Mouse (Mus musculus) liver, embryonic 14.5 days (tissue): Measurements from ENCODE around the gene Sf3a2.

Source experiments
- CTCF ChIP-seq: IDR thresholded peaks from 2 replicates; pipeline ENCODE4 v1.5.1; 2016; ENCODE audit warnings: antibody characterized with exemption, low read depth, control low read depth
- EP300 ChIP-seq: IDR thresholded peaks from 2 replicates; pipeline ENCODE4 v1.6.1; 2016; ENCODE audit warnings: antibody characterized with exemption, low read depth

DNA sequence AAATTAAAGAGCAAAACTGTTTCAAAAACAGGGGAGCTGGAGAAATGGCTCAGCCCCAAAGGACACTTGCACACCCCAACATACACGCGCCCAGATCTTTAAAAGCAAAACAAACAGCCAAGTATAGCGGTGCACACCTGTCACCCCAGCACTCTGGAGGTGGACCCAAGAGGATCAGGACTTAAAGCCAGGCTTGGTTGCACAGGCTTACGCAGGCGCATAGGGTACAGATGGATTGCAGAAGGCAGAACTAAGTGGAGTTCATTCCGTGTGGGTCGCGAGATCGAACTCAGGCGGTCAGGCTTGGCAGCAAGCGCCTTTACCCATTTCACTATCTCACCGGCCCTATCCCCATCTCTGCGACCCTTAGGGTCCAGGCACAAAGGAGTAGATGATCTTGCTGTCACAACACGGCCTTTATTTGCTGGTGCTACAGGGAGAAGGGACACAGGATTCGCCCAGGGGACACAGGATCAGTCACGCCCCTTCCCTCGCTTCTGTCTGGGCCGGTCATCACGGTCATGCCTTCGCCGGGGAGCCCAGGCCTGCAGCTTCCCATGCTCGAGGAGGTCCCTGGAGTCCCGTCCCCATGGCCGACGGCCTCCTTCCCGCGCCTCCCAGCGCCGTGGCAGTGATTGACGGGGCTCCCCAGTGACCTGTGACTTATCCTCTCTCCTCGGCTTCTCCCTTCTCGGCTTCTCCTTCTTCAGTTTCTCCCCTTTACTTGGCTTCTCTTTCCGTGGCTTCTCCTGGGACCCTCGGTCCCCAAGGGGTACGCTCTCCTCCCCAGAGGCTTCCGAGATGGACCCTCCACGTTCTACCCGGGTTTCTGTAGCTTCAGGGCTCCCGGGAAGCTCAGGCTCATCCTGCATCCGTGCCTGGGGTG lies 10.3 kb downstream of the Sf3a2 start:
- no peak for TF ChIP-seq CTCF
- no peak for TF ChIP-seq EP300
